Mouse (Mus musculus): ENCODE measurements around the gene Med8. TPM values are rescaled to one million over a fixed set of nuclear protein-coding genes. Genes with fewer than 3 reads are reported as not detected.

Med8 gene
- total RNA-seq, 2 experiments from 2014 or later, result 37.6 to 38.3 TPM

- intact Hi-C loops (cut with DNase I; ENCODE audit: low total_unique reads), result no loop called here
These were observed 6.4 kb upstream of the Med8 start for GRCm38 (mm10) chr4:118402701-118403100.

GRCm38 (mm10) chr4:118410871-118411270 lies 1.7 kb downstream of the Med8 start:
- DNase-seq, result no peak
- intact Hi-C loops (cut with DNase I; ENCODE audit: low total_unique reads), result loop anchor here (5.0 kb wide), 1 partner anchor 161 kb away; no protein-coding TSS in a partner anchor

More at GRCm38 (mm10) chr4:118402701-118403100, 6.4 kb upstream of the Med8 start:
- no peak for DNase-seq

GRCm38 (mm10) chr4:118413553-118413952 lies 4.4 kb downstream of the Med8 start:
- DNase-seq, result no peak
- intact Hi-C loops (cut with DNase I; ENCODE audit: low total_unique reads), result loop anchor here (5.0 kb wide), 1 partner anchor 159 kb away; no protein-coding TSS in a partner anchor

- intact Hi-C loops (cut with DNase I; ENCODE audit: low total_unique reads), result no loop called here
- DNase-seq, result no peak
These were observed 6.6 kb downstream of the Med8 start for GRCm38 (mm10) chr4:118415779-118416178.

GRCm38 (mm10) chr4:118416329-118416728 lies 7.2 kb downstream of the Med8 start:
- DNase-seq, result no peak
- intact Hi-C loops (cut with DNase I; ENCODE audit: low total_unique reads), result no loop called here

- intact Hi-C loops (cut with DNase I; ENCODE audit: low total_unique reads), result no loop called here
- DNase-seq, result no peak
These were observed 8.1 kb downstream of the Med8 start for GRCm38 (mm10) chr4:118417112-118417797.

- intact Hi-C loops (cut with DNase I; ENCODE audit: low total_unique reads), result no loop called here
- no peak for DNase-seq
These were observed 12.2 kb downstream of the Med8 start for GRCm38 (mm10) chr4:118421384-118421783.

- no peak for DNase-seq
- intact Hi-C loops (cut with DNase I; ENCODE audit: low total_unique reads), result no loop called here
These were observed 15.5 kb downstream of the Med8 start for GRCm38 (mm10) chr4:118424541-118425160.

GRCm38 (mm10) chr4:118425374-118425773 lies 16.2 kb downstream of the Med8 start:
- no peak for DNase-seq

GRCm38 (mm10) chr4:118427415-118427767 lies 18.3 kb downstream of the Med8 start:
- intact Hi-C loops (cut with DNase I; ENCODE audit: low total_unique reads), result no loop called here
- DNase-seq, result no peak

More at GRCm38 (mm10) chr4:118425374-118425773, 16.2 kb downstream of the Med8 start:
- intact Hi-C loops (cut with DNase I; ENCODE audit: low total_unique reads), result no loop called here

GRCm38 (mm10) chr4:118427768-118428451 lies 18.8 kb downstream of the Med8 start, which contains the start of gene Elovl1:
Gene Elovl1 (plus strand): TSS chr4:118428093.
- intact Hi-C loops (cut with DNase I; ENCODE audit: low total_unique reads), result no loop called here
- DNase-seq, result peak; percentile 94

GRCm38 (mm10) chr4:118428531-118429214 lies 19.5 kb downstream of the Med8 start:
- DNase-seq, result no peak
- intact Hi-C loops (cut with DNase I; ENCODE audit: low total_unique reads), result no loop called here

GRCm38 (mm10) chr4:118429215-118429895 lies 20.2 kb downstream of the Med8 start:
- DNase-seq, result no peak
- intact Hi-C loops (cut with DNase I; ENCODE audit: low total_unique reads), result no loop called here

GRCm38 (mm10) chr4:118432332-118432731 lies 23.2 kb downstream of the Med8 start:
- intact Hi-C loops (cut with DNase I; ENCODE audit: low total_unique reads), result loop anchor here (10.0 kb wide), 1 partner anchor 132 kb away; no protein-coding TSS in a partner anchor
- no peak for DNase-seq

GRCm38 (mm10) chr4:118436820-118437603 lies 27.9 kb downstream of the Med8 start, which contains the start of gene Cdc20:
Gene Cdc20 (minus strand): TSS chr4:118437352.
- peak; percentile 92 for DNase-seq
- intact Hi-C loops (cut with DNase I; ENCODE audit: low total_unique reads), result loop anchor here (10.0 kb wide), 1 partner anchor 128 kb away; no protein-coding TSS in a partner anchor

- DNase-seq, result no peak
- intact Hi-C loops (cut with DNase I; ENCODE audit: low total_unique reads), result loop anchor here (10.0 kb wide), 1 partner anchor 127 kb away; no protein-coding TSS in a partner anchor
These were observed 28.7 kb downstream of the Med8 start for GRCm38 (mm10) chr4:118437829-118438253.

- no peak for DNase-seq
- intact Hi-C loops (cut with DNase I; ENCODE audit: low total_unique reads), result no loop called here
These were observed 36.0 kb downstream of the Med8 start for GRCm38 (mm10) chr4:118445088-118445487.

GRCm38 (mm10) chr4:118445781-118446414 lies 36.8 kb downstream of the Med8 start:
- DNase-seq, result peak; percentile 57
- intact Hi-C loops (cut with DNase I; ENCODE audit: low total_unique reads), result no loop called here

Data from gastrocnemius, postnatal 14 days (tissue).